Mouse (Mus musculus) G1E (cell line): ENCODE measurements around the gene Olfr490.

Experiments
- CTCF ChIP-seq: IDR thresholded peaks from 2 replicates; pipeline ENCODE4 v1.5.1; 2012; ENCODE audit warnings: low read depth, low read length, inconsistent platforms, mixed read lengths
- GATA1 ChIP-seq: IDR thresholded peaks from 2 replicates; pipeline ENCODE4 v1.6.1; 2012; ENCODE audit warnings: borderline replicate concordance, low read length, inconsistent platforms, mixed read lengths
- POLR2AphosphoS5 ChIP-seq: IDR thresholded peaks from 2 replicates; pipeline ENCODE4 v1.6.1; 2012; ENCODE audit warnings: low read depth, low read length, inconsistent platforms; ENCODE audit not compliant: insufficient replicate concordance

GRCm38 (mm10) chr7:108313151-108313550, 24.4 kb upstream of the Olfr490 start, which contains the start of gene Olfr491:
- TF ChIP-seq CTCF = no peak
- no peak for TF ChIP-seq GATA1
- no peak for TF ChIP-seq POLR2AphosphoS5
